Mouse (Mus musculus) retina, adult 2 months (tissue): Measurements from ENCODE around the gene Pan3.

Experiments used
- DNase-seq: peaks from one replicate; pipeline ENCODE4 v3.0.0-alpha.2; 2012; ENCODE audit warnings: low read depth, low spot score

The Pan3 gene

GRCm38 (mm10) chr5:147484142-147484541 is 54.2 kb downstream of the Pan3 start:
- no peak for DNase-seq

GRCm38 (mm10) chr5:147489226-147489625 is 59.3 kb downstream of the Pan3 start:
- no peak for DNase-seq

- no peak for DNase-seq
These were observed 60.9 kb downstream of the Pan3 start for GRCm38 (mm10) chr5:147490907-147491306.

- no peak for DNase-seq
These were observed 62.5 kb downstream of the Pan3 start for GRCm38 (mm10) chr5:147492511-147492910.

GRCm38 (mm10) chr5:147493205-147493604 is 63.2 kb downstream of the Pan3 start:
- no peak for DNase-seq

- no peak for DNase-seq
These were observed 63.7 kb downstream of the Pan3 start for GRCm38 (mm10) chr5:147493685-147494084.

GRCm38 (mm10) chr5:147494388-147494787 is 64.4 kb downstream of the Pan3 start:
- DNase-seq = no peak

GRCm38 (mm10) chr5:147494791-147495376 is 64.9 kb downstream of the Pan3 start:
- DNase-seq = no peak

- no peak for DNase-seq
These were observed 66.0 kb downstream of the Pan3 start for GRCm38 (mm10) chr5:147495961-147496360.

- DNase-seq = no peak
These were observed 67.0 kb downstream of the Pan3 start for GRCm38 (mm10) chr5:147496921-147497320.

GRCm38 (mm10) chr5:147497714-147498113 is 67.8 kb downstream of the Pan3 start:
- no peak for DNase-seq

- DNase-seq = no peak
These were observed 71.6 kb downstream of the Pan3 start for GRCm38 (mm10) chr5:147501456-147501998.

- no peak for DNase-seq
These were observed 73.0 kb downstream of the Pan3 start for GRCm38 (mm10) chr5:147502921-147503320.

GRCm38 (mm10) chr5:147511350-147511749 is 81.4 kb downstream of the Pan3 start:
- no peak for DNase-seq

- no peak for DNase-seq
These were observed 97.0 kb downstream of the Pan3 start for GRCm38 (mm10) chr5:147527006-147527405.

- no peak for DNase-seq
These were observed 97.8 kb downstream of the Pan3 start for GRCm38 (mm10) chr5:147527788-147528187.

- DNase-seq = no peak
These were observed 102.1 kb downstream of the Pan3 start for GRCm38 (mm10) chr5:147532031-147532430.

- DNase-seq = no peak
These were observed 109.4 kb downstream of the Pan3 start for GRCm38 (mm10) chr5:147539409-147539808.

GRCm38 (mm10) chr5:147539815-147540214 is 109.9 kb downstream of the Pan3 start:
- DNase-seq = no peak

GRCm38 (mm10) chr5:147542291-147542690 is 112.3 kb downstream of the Pan3 start:
- no peak for DNase-seq

GRCm38 (mm10) chr5:147545731-147546241 is 115.8 kb downstream of the Pan3 start:
- DNase-seq = no peak

GRCm38 (mm10) chr5:147549016-147549755 is 119.2 kb downstream of the Pan3 start:
- no peak for DNase-seq
